Mouse (Mus musculus): ENCODE measurements around the gene Chrnb1. TPM values are rescaled to one million over a fixed set of nuclear protein-coding genes. Genes with fewer than 3 reads are reported as not detected.

Gene Chrnb1
- polyA plus RNA-seq, 1 experiment from 2014 or later = 11.1 TPM

DNA sequence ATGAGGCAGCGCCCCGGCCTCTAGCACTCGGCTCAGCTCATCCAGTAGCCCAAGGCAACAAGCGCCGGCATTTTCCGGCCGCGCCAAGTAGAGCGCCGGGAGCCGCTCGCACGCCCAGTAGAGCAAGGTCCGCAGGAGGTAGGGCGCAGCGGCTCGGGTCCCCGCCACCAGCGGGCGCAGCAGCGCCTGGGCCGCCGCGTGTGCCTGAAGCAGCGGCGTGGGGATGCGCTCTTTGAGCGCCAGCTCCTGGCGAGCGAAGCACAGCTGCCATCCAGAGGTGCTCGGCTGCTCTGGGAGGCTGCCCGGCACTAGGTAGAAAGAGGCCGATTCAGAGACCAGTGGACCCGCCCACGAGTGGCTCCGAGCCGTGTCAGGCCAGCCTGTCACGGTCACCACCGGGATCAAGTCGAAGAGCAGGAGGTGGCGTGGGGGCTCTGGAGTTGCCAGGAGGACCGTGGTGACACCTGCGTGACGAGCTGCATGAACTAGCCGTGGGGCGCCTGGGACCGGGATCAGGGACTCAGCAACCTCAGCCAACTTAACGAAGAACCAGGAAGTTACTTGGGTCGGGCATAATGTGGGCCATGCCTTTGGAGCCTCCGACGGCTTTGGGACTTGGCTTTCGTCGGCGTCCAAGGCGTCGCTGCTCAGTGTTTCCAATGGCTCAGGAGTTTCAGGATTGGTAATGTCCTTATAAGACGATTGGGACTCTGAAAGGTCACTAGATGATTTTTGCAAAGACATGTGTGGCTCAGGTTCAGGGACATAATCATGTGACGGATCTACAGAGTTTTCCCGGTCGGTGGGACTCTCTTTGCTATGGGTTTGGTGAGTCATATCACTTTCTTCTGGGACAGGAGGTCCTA lies 8.3 kb upstream of the Chrnb1 start:
- Histone ChIP-seq H3K9me3 (no peaks in the 10 kb centered on the region), H3K27me3 (peaks cover 56% of the 10 kb centered on the region), H3K36me3 (no peaks in the 10 kb centered on the region), H3K4me3 (peak overlapping the region; percentile 42), H3K4me2 (replicated peaks) (peak overlapping the region; percentile 90), H3K27ac (no peak overlapping the region), H3K9ac (peak overlapping the region; percentile 52), H3K4me1 (peaks cover 50% of the 10 kb centered on the region)
- WGBS = 1% methylated on average over 60 of the region's 60 CpGs
- peak; percentile 22; the same call in 1 of the 2 replicates for ATAC-seq (ENCODE audit: insufficient number of reproducible peaks, insufficient read depth, low FRiP score, low TSS enrichment)

DNA sequence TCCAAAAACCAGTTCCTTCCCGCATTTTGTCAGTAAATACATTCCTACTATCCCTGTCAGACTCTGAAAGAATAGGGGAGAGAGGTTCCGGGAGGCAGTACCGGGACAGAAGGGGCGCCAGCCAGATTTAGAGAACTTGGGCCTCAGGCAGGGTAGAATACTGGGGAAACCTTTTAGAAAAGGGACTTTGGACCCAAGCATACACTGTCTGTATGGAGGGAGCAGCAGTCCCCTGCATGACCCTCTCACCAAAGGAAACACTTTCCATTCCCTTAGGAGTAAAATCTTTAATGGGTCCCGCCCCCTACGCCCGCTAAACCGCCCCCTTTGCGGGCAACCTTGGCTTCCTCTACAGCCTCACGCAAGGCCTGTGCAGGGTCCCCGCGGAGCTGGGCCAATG lies 7.6 kb upstream of the Chrnb1 start:
- under 1% methylated on average over 12 of the region's 12 CpGs for WGBS
- peak overlapping the region; percentile 52 for H3K9ac ChIP-seq
- no peak for ATAC-seq (ENCODE audit: insufficient number of reproducible peaks, insufficient read depth, low FRiP score, low TSS enrichment)

DNA sequence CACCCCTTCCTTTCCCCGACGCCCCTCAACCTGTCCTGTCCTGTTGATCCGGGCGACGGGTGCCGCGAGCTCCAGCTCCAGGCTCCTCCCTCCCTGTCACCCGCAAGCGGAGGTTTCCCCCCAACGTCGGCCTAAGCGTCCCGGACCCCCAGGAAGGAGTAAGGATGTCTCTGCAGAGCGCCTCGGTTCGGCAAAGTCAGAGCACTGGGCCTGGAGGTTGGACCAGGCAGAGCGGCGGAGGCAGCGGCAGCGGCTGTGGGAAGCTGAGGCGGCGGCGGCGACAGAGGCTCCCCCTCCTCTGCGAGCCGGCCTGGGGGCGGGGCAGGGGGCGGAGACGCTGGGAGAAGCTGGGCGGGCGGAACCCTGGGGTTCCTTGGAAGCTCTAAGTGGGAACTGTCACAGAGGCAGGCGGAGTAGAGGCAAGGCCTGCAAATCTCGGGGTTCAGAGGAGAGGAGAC lies 6.9 kb upstream of the Chrnb1 start:
- peak overlapping the region; percentile 57 for H3K4me3 ChIP-seq
- no peak for ATAC-seq (ENCODE audit: insufficient number of reproducible peaks, insufficient read depth, low FRiP score, low TSS enrichment)
- H3K36me3 ChIP-seq = no peaks in the 10 kb centered on the region
- peaks cover 68% of the 10 kb centered on the region for H3K27me3 ChIP-seq
- peak overlapping the region; percentile 62 for H3K9ac ChIP-seq
- H3K4me2 ChIP-seq (replicated peaks) = peak overlapping the region; percentile 90
- H3K4me1 ChIP-seq = peaks cover 50% of the 10 kb centered on the region
- 1% methylated on average over 33 of the region's 33 CpGs for WGBS
- no peak overlapping the region for H3K27ac ChIP-seq
- H3K9me3 ChIP-seq = no peaks in the 10 kb centered on the region

More for the DNA sequence above, 7.6 kb upstream of the Chrnb1 start:
- peaks cover 50% of the 10 kb centered on the region for H3K4me1 ChIP-seq
- peak overlapping the region; percentile 42 for H3K4me3 ChIP-seq
- H3K9me3 ChIP-seq = no peaks in the 10 kb centered on the region
- peak overlapping the region; percentile 90 for H3K4me2 ChIP-seq (replicated peaks)
- no peak overlapping the region for H3K27ac ChIP-seq
- H3K27me3 ChIP-seq = peaks cover 62% of the 10 kb centered on the region
- no peaks in the 10 kb centered on the region for H3K36me3 ChIP-seq

DNA sequence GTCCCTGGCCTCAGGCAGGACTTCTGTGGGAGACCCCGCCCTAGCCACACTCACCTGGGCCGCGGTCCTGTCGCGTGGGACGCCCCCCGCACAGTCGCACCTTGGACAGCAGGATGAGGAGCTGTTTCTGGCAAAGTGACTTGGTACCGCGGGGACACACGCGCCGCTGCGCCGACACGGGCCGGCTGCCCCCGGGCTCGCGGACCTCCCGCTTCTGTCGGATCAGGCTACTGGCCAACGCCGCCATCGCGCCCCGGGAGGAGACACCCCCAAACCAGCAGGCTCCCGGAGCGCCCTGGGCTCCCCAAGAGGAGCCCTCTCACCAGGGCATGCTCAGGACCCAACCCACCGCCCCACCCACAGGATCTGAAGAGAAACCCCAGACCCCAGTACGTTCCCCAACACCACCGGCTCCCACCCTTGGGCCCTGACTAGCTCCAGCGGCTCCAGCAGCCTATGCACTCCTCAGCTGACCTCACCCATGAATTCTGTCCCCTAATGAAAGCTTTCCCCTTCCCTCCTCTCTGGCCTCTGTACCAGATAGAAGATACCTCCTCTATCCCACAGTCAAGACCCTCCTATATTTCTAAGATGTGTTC lies 5.7 kb upstream of the Chrnb1 start, which contains the start of gene Fgf11:
Gene Fgf11 (minus strand): TSS at position 479 of the 599 bp plus-strand sequence.
- Histone ChIP-seq H3K4me3 (peak within 1 kb of the TSS; percentile 57), H3K27ac (peak within 1 kb of the TSS; percentile 83), H3K9ac (peak within 1 kb of the TSS; percentile 68), H3K36me3 (no peaks in the 10 kb centered on the region), H3K27me3 (peaks cover 78% of the 10 kb centered on the region), H3K4me1 (peaks cover 50% of the 10 kb centered on the region), H3K4me2 (replicated peaks) (peak within 1 kb of the TSS; percentile 90), H3K9me3 (no peaks in the 10 kb centered on the region)
- under 1% methylated on average over 33 of the region's 33 CpGs for WGBS
- no peak for ATAC-seq (ENCODE audit: insufficient number of reproducible peaks, insufficient read depth, low FRiP score, low TSS enrichment)

DNA sequence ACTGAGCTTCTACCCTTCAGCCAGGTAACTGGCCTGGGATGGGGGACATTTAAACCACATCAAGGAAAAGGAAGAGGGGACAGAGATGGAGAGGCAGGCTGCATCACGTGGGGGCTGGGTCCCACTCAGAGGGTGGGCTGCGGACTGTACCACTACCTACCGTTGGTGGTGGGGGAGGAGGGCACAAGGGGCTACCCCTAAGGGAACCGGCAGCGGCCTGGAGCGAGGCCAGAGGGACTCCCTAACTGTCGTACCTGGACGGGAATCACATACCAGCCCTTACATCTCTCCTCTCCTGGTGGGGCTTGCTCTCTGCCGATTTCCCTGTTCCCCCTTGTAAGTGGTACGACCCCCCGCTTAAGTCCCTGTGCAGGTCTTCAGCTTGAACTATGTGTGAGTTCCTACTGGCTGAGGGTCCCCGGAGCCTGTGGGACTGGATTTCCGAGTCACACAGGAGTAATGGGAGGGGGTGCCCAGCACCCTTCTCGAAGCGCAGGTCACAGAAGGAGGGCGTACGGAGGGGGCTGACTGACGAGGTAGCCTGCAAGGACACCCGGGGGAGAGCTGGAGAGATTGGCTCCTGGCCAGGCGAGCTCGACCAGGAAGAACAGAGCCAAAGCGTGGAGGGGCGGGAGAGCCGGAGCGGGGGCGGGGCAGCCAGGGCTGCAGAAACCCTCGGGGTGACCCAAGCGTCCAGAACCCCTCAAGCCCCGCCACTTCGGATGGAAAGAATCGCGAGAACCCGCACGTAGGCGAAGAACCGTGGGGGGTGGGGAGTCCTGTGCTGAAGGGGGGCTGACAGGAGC lies 4.9 kb upstream of the Chrnb1 start:
- under 1% methylated on average over 36 of the region's 36 CpGs for WGBS

DNA sequence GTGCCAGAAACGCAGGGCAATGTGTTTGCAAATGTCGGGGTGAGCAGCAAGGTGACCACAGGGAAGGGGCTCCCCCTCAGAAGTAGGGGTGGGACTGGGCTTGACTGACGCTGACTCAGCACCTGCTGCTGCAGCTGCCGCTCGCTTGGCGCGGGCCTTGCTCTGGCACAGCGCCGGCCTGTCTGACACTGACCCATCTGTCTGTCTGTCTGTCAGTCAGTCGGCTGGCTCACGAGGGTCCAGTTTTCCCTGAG lies 4.3 kb upstream of the Chrnb1 start:
- peak overlapping the region; percentile 68 for H3K9ac ChIP-seq
- peak overlapping the region; percentile 83 for H3K27ac ChIP-seq
- H3K4me2 ChIP-seq (replicated peaks) = peak overlapping the region; percentile 90
- H3K9me3 ChIP-seq = no peaks in the 10 kb centered on the region
- peak overlapping the region; percentile 57 for H3K4me3 ChIP-seq
- H3K4me1 ChIP-seq = peaks cover 55% of the 10 kb centered on the region
- 0 out of 2 replicates have a peak, but pooled peaks have one; percentile 23 for ATAC-seq (ENCODE audit: insufficient number of reproducible peaks, insufficient read depth, low FRiP score, low TSS enrichment)
- peaks cover 72% of the 10 kb centered on the region for H3K27me3 ChIP-seq
- 0% methylated on average over 11 of the region's 11 CpGs for WGBS
- no peaks in the 10 kb centered on the region for H3K36me3 ChIP-seq

More for the DNA sequence above, 4.9 kb upstream of the Chrnb1 start:
- Histone ChIP-seq H3K27me3 (peaks cover 77% of the 10 kb centered on the region), H3K36me3 (no peaks in the 10 kb centered on the region), H3K4me1 (peaks cover 54% of the 10 kb centered on the region), H3K4me3 (peak overlapping the region; percentile 57), H3K27ac (peak overlapping the region; percentile 83), H3K4me2 (replicated peaks) (peak overlapping the region; percentile 90), H3K9ac (peak overlapping the region; percentile 68), H3K9me3 (no peaks in the 10 kb centered on the region)
- ATAC-seq (ENCODE audit: insufficient number of reproducible peaks, insufficient read depth, low FRiP score, low TSS enrichment) = peak; percentile 74

DNA sequence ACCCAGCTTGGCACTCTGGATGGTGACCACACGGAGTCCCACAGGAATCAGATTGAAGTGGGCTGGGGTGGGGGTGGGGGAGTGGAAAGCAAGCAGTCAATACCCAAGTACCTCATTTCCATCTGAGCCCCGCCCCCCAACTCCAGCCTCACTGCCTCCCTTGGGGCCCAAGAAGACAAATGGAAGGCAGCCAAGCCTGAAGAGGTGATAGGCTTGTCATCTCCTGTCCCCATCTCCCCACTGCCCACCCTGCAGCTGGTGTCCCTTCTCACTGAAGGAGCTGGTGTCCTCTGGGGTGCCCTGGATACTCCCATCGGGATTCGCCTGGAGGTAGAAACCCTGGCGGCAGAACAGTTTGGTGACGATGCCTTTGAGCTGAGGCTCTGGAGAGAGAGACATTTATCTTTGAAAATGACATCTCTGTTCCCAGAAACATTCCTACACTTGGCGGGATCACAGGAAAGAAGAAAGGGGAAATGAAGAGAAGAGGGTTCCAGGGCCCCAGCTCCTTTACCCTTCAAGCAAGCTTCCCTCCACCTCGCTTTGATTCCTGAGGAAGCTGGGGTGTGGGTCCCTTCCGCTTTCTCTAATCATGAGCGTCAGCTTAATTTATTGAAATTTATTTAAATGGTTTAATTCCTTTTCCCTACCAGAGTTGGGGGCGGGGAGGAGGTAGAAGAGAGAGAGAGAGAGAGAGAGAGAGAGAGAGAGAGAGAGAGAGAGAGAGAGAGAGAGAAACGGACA lies 3.8 kb upstream of the Chrnb1 start:
- no peaks in the 10 kb centered on the region for H3K9me3 ChIP-seq
- 23% methylated on average over 11 of the region's 12 CpGs for WGBS
- H3K4me2 ChIP-seq (replicated peaks) = peak overlapping the region; percentile 90
- ATAC-seq (ENCODE audit: insufficient number of reproducible peaks, insufficient read depth, low FRiP score, low TSS enrichment) = no peak
- H3K27me3 ChIP-seq = peaks cover 67% of the 10 kb centered on the region
- H3K4me3 ChIP-seq = peak overlapping the region; percentile 57
- H3K9ac ChIP-seq = no peak overlapping the region; the same call in 1 of the 2 replicates
- H3K4me1 ChIP-seq = peaks cover 50% of the 10 kb centered on the region
- H3K27ac ChIP-seq = peak overlapping the region; percentile 83; the same call in 1 of the 2 replicates
- H3K36me3 ChIP-seq = no peaks in the 10 kb centered on the region

DNA sequence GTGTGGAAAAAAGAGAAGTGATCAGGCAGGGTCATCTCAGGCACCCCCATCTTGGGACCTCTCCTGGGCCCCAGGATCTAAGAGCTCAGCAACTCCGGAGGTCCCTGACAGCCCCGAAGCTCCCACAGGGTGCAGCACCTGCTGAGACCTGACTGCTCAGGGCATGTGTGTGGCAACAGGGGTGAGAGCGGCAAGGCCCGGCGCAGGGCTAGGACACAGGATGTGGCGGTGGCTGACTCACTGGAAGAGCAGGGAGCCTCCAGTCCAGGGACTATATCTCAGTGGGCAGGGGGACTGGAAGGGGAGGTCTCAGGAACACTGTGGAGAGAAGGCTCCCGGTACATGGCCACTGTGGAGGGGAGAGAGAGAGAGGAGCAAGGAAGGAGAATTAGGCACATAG lies 2.2 kb upstream of the Chrnb1 start:
- ATAC-seq (ENCODE audit: insufficient number of reproducible peaks, insufficient read depth, low FRiP score, low TSS enrichment) = no peak
- WGBS = 68% methylated on average over 7 of the region's 7 CpGs
- Histone ChIP-seq H3K4me2 (replicated peaks) (no peak overlapping the region), H3K4me1 (peaks cover 34% of the 10 kb centered on the region), H3K9me3 (no peaks in the 10 kb centered on the region), H3K27me3 (peaks cover 60% of the 10 kb centered on the region), H3K4me3 (no peak overlapping the region), H3K27ac (no peak overlapping the region), H3K36me3 (no peaks in the 10 kb centered on the region), H3K9ac (no peak overlapping the region)

DNA sequence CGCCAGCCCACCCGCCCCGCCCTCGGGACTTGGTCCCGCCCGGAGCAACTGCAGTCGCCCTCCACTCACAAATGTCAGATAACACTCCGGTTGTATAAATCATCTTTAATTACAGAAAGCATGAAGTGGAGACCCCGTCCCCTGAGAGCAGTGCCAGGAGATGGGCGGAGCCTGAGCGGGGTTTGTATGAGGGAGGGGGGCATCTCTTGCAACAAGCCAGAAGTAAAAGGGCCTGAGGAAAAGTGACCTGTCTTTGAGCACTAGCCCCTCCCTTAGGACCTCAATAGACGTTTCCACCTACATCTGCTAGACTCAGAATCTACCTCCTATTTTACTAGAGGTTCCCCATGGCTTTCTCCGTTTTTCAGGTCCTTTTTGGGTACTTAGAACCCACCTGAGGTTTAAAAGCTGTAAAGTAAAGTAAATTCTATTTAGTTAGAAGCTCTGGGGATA lies 266 bp upstream of the Chrnb1 start:
- peaks cover 19% of the 10 kb centered on the region for H3K4me1 ChIP-seq
- H3K27me3 ChIP-seq = peaks cover 41% of the 10 kb centered on the region
- peak overlapping the region; percentile 43 for H3K4me3 ChIP-seq
- 3% methylated on average over 13 of the region's 13 CpGs for WGBS
- no peak for ATAC-seq (ENCODE audit: insufficient number of reproducible peaks, insufficient read depth, low FRiP score, low TSS enrichment)
- H3K27ac ChIP-seq = no peak overlapping the region
- H3K4me2 ChIP-seq (replicated peaks) = peak overlapping the region; percentile 87
- peak overlapping the region; percentile 48 for H3K9ac ChIP-seq
- no peaks in the 10 kb centered on the region for H3K36me3 ChIP-seq
- no peaks in the 10 kb centered on the region for H3K9me3 ChIP-seq

DNA sequence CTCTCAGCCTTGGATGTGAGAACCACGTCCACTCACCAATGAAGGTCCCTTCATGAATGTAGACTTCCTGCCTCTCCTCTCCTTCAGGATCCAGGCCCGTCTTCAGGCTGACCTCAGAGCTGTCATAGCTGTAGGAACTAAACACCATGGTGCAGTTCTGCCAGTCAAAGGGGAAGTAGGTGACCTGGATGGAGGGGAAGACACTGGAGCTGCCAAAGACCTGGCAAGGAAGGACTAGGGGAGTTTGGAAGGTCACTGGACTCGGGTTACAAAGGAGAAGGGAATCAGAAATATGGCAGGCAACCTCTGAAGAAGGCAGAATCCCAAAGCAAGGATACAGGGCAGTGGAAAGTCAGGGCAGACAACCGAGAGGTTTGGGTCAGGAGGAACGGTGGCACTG lies 2.3 kb downstream of the Chrnb1 start:
- Histone ChIP-seq H3K9ac (no peak overlapping the region), H3K27ac (no peak overlapping the region), H3K27me3 (peaks cover 36% of the 10 kb centered on the region), H3K4me2 (replicated peaks) (no peak overlapping the region), H3K36me3 (no peaks in the 10 kb centered on the region), H3K4me1 (0 out of 2 replicates have a peak, but pooled peaks cover 5% of the 10 kb centered on the region), H3K4me3 (no peak overlapping the region), H3K9me3 (no peaks in the 10 kb centered on the region)
- no peak for ATAC-seq (ENCODE audit: insufficient number of reproducible peaks, insufficient read depth, low FRiP score, low TSS enrichment)
- WGBS = 57% methylated on average over 5 of the region's 5 CpGs

DNA sequence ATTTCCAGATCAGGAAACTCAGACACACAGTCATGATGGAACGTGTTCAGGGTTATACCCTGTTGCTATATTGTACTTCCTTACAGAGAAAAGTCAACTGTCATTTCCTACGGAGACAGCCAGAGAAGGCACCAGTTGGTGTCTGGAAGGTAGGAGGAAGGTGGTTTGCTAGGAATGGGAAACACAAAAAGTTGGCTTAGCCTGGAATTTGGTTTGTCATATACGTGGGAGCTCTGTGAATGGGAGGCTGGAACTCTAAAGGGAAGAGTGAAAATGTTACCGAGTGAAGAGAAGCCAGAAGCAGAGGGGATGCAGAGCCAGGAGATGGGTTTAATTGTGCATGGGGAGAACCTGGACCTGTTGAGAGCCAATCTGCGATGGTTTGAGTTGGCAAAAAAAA lies 4.3 kb downstream of the Chrnb1 start:
- Histone ChIP-seq H3K27me3 (peaks cover 16% of the 10 kb centered on the region), H3K36me3 (no peaks in the 10 kb centered on the region), H3K4me2 (replicated peaks) (no peak overlapping the region), H3K27ac (no peak overlapping the region), H3K9ac (no peak overlapping the region), H3K4me1 (0 out of 2 replicates have a peak, but pooled peaks cover 5% of the 10 kb centered on the region), H3K4me3 (no peak overlapping the region), H3K9me3 (no peaks in the 10 kb centered on the region)
- no peak for ATAC-seq (ENCODE audit: insufficient number of reproducible peaks, insufficient read depth, low FRiP score, low TSS enrichment)
- WGBS = 72% methylated on average over 5 of the region's 5 CpGs
